Mouse (Mus musculus): ENCODE results near the gene Gm49510.
A peak's percentile ranks its signal among the peaks of the same experiment; 100 is the strongest.

DNA sequence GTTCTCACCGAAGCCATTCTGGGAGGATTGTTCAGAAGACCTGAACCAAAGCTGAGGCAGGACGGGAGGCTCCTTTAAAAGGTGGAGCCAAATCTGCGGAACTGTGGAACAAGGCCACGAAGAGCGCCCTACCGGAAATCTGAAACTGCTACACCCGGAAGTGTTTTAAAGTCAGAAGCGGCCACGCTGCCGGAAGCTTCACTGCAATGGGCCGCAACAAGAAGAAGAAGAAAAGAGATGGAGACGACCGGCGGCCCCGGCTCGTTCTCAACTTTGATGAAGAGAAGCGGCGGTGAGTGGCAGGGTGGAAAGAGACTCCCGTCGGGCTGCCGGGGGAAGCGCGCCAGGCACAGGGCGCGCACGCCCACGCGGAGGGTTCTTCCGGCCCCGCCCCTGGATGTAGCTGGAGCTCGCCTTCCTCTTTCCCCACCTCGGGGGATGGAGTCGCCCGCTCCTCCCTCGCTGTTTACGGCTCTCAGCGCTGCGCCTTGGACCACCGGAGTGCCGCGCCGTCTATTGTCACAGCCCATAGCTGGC lies 35.4 kb downstream of the Gm49510 start, which contains the start of gene Nol12:
- TF ChIP-seq POLR2A (IDR thresholded peaks at IDR 0.05; ENCODE audit: low read depth, low read length) (peak; percentile 20), CTCF (conservative IDR thresholded peaks at IDR 0.05; ENCODE audit: insufficient read depth, insufficient read length, low read depth, low read length) (0 out of 2 replicates have a peak, but pooled peaks have one; percentile 5)

Data from kidney, adult 2 months (tissue).